Mouse (Mus musculus): ENCODE data around the gene Gm45785.

GRCm38 (mm10) chr7:140877364-140877763, 21.2 kb upstream of the Gm45785 start:
- TF ChIP-seq HCFC1 (IDR thresholded peaks at IDR 0.05; ENCODE audit: low read depth, low read length) (no peak), ELF1 (IDR thresholded peaks at IDR 0.05; ENCODE audit: low read depth, low read length) (no peak), CTCF (IDR thresholded peaks at IDR 0.05 in 2 of 3, conservative IDR thresholded peaks at IDR 0.05 in 1 of 3; ENCODE audit: control insufficient read depth in 1 of 3, insufficient read depth in 1 of 3, low read depth in 2 of 3, low read length in 3 of 3, poor library complexity in 1 of 3, severe bottlenecking in 1 of 3) (no peak), TCF12 (IDR thresholded peaks at IDR 0.05; ENCODE audit: low read depth, low read length) (no peak), POLR2A (IDR thresholded peaks at IDR 0.05; ENCODE audit: control insufficient read depth in 1 of 2, insufficient read depth in 1 of 2, low read depth in 1 of 2, low read length in 2 of 2, poor library complexity in 1 of 2) (no peak), E2F4 (IDR thresholded peaks at IDR 0.05; ENCODE audit: borderline replicate concordance, low read depth, low read length) (no peak), USF1 (IDR thresholded peaks at IDR 0.05; ENCODE audit: low read depth, low read length) (no peak), ZC3H11A (IDR thresholded peaks at IDR 0.05; ENCODE audit: low read depth, low read length) (no peak), TAL1 (IDR thresholded peaks at IDR 0.05; ENCODE audit: low read length) (no peak), MAX (IDR thresholded peaks at IDR 0.05; ENCODE audit: low read length) (no peak), ZNF384 (IDR thresholded peaks at IDR 0.05; ENCODE audit: low read depth, low read length) (no peak), MXI1 (IDR thresholded peaks at IDR 0.05; ENCODE audit: low read depth, low read length) (no peak)

All from MEL (cell line).